Mouse (Mus musculus): ENCODE measurements around the gene Fhad1.
"Not testable (repeated sequence)": the region's sequence is repeated elsewhere in the genome, so short reads cannot be mapped to it uniquely, and the experiment has no call there.

Fhad1 gene

GRCm38 (mm10) chr4:142014659-142015608, at the start of gene Fhad1:
Fhad1 (minus strand) TSS chr4:142015082.
- in situ Hi-C loops (cut with MboI) = no loop called here

DNA sequence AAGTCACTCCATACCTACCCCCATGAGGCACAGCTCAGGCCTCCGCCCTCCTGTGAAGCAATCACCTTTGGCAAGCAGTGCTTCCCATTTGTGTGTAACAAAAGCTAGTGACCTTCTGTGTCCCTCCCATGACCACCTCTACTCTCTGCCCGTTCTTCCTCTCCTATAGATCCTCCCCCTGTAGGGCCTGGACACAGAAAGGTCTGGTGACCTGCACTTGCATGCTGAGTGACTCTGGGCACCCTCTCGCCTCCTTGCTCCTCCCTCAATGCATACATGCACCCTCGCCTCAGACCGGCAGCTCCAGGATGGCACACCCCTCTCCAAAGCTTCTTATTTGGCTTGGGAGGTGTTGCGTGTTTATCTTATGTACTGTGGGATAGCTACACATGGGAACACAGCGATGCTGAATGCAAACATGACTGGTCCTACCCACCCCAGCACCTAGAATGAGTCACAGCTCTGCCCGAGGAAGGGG, 48.2 kb upstream of the Fhad1 start:
- in situ Hi-C loops (cut with MboI) = no loop called here

DNA sequence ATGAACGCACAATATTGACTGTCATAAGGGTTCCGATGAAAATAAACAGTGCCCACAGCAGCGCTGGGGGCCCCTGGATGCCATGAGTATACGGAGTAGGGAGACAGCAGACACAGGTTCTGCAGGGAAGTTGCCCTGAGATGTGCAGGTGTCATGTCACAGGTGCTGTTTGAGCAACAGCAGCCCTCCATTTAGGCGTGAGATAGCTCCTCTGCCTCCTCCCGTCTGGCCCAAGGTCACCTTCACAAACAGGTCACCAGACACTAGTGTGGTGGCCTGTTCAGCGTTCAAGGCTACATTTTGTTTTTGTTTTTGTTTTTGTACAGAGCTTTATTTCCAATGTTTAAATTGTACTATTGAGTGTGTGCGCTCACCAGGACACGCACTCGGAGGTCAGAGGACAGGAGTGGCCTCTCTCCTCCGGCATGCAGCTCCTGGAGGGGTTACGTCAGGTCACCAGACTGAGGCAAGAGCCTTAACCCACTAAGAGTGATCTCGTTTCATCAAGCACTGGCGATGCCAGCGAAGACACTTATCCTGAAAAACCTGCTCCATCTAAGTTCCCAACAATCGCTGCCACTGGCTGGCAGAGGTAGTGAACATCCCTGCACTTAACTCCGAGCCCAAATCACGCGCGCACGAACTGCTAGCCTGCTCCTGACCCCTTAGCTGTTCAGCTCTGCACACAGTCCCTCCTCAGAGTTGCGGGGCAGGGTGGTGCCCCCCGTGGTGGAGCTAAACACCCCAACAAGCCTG, 46.8 kb upstream of the Fhad1 start:
- in situ Hi-C loops (cut with MboI) = no loop called here

- in situ Hi-C loops (cut with MboI) = no loop called here
Measured at GRCm38 (mm10) chr4:142060455-142061378, 45.8 kb upstream of the Fhad1 start.

DNA sequence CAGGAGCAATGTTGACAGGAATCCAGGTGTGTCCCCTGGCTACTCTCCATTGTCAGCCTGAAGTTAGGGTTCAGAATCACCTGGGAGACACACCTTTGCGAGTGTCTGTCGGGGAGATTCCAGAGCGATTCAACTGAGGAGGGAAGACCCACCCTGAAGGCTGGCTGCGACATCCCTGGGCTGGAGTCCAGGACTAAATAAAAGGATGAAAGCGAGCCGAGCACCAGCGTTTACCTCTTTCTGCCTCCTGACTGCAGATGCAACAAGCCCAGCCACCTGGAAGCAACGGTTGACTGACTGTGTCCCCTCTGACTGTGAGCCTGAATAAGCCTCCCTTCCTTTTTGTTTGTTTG, 44.9 kb upstream of the Fhad1 start:
- in situ Hi-C loops (cut with MboI) = no loop called here

DNA sequence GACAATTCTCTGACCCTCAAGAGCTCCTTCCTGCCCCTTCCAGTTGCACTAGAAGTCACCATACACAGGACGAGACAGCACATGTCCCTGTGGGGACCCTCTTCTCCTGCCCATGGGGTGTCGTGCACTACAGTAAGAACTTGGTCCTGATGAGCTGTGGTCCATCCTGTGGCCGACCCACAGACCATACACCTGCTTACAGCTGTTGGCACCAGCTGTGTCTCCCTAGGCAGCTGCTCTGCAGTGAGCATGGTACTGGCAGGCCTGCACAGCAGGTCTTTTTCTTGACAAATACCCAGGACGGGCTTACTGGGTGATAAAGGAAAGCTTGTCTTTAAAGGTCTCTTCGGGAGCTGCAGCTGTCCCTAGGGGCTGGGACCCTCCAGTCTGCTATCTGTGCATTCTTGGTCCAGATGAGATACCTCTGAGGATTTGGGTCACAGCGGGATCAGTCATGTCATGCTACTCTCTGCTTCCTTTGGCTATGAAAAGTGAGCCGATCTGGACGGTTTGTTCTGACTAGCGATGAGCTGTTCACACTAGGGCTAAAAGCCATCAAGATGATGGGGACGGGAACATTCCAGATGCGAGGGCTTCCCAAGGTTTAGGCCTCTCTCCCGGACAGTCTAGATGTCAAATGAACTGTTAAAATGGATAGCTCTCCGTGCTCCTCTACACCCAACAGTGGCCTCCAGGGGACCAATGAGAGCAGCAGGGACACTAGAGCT, 44.4 kb upstream of the Fhad1 start:
- in situ Hi-C loops (cut with MboI) = no loop called here

- in situ Hi-C loops (cut with MboI) = no loop called here
Measured at GRCm38 (mm10) chr4:142057529-142058216, 42.8 kb upstream of the Fhad1 start.

GRCm38 (mm10) chr4:142055600-142055999, 40.7 kb upstream of the Fhad1 start:
- in situ Hi-C loops (cut with MboI) = no loop called here

DNA sequence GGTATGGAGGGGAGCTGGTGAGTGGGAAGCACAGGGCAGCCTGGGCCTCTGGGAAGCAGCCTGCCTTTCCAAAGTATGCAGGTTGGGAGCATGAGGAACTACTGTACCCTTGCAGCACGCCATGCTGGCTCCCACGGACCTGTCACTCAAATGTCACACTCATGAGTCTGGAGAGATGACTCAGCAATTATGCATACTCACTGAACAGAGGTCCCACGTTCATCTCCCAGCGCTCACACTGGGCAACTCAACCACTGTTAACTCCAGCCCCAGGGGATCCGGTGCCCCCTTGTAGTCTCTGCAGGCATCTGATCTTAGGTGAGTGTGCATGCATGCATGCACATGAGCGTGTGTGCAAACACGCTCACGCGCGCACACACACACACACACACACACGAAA, 39.7 kb upstream of the Fhad1 start:
- in situ Hi-C loops (cut with MboI) = no loop called here

DNA sequence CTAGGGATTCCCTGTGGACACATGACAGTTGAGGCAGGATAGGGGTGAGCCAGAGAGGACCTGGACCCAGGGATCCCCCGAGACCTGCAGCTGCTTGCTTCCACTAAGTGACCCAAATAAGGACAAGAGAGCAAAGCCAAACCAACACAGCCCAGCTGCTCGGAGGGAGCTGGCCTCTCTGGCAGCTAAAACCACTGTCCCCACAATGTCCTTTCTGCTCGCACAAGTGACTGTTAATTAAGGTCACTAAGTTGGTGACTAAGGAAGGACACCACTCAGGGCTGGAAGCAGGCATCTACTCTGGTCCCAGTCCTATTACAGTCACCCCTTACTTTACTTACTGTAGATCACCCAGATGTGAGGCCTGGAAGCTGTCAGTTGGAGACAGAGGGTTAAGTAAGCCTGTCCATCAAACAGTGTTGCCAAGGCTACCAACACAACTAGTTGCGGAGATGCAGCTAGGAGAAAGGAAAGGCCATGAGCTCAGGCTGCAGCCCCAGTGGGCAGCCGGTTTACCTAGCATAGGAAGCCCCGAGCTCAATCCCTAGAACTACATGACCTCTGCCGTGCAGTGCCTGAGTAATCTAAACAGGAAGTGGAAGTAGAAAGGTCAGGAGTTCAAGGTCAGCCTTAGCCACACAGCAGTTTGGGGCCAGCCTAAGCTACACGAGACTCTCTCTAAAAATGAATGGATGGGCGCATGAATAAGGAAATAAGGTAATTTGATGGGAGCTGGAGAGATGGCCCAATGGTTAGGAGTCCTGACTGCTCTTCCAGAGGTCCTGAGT, 39.0 kb upstream of the Fhad1 start:
- in situ Hi-C loops (cut with MboI) = no loop called here

DNA sequence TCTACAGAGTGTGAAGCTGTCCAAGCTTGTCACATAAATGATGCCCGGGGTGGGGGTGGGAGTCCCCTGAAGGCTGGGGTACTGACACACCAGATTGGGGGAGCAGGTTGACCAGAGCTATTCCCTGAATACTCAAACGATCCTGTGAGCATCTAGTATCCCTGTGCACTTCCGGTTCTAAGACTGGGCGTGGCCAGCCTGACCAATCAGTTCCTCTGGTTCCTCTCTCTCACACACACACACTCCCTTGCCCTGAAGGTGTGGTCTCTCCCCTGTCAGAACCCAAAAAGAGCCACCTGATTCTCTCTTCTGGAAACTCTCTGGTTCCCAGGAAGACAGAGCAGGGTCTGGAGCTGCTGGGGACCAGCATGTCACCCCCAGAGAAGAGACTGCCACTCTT, 38.4 kb upstream of the Fhad1 start:
- in situ Hi-C loops (cut with MboI) = no loop called here

- in situ Hi-C loops (cut with MboI) = no loop called here
Measured at GRCm38 (mm10) chr4:142052391-142053132, 37.7 kb upstream of the Fhad1 start.

DNA sequence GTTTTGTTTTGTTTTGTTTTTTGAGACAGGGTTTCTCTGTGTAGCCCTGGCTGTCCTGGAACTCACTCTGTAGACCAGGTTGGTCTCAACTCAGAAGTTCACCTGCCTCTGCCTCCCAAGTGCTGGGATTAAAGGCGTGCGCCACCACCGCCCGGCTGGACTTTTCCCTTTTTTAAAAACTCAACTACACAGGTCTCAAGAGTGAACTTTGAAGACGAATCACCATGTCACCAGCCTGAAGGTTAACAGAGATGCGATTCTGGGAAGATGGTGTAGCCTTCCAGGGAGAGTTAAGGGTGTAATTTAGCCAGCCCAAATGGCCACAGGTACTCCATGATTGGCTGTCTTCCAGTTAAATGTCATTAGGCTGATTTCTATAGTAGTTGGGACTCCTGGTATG, 37.0 kb upstream of the Fhad1 start:
- in situ Hi-C loops (cut with MboI) = not testable (repeated sequence)

DNA sequence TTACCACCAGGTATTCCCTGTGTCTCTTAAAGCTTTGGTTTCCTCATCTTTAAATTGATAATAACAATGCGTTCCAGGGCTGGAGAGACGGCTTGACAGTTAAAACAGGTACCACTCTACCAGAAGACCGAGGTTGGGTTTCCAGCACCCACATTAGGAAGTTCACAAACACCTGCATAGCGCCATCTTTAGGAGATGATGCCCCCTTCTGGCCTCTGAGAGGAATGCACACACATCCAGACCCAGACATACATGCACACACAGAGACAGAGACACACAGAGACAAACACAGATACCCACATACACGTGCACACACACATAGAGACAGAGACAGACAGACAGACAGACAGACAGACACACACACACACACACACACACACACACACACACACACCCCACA, 35.1 kb upstream of the Fhad1 start:
- in situ Hi-C loops (cut with MboI) = no loop called here

DNA sequence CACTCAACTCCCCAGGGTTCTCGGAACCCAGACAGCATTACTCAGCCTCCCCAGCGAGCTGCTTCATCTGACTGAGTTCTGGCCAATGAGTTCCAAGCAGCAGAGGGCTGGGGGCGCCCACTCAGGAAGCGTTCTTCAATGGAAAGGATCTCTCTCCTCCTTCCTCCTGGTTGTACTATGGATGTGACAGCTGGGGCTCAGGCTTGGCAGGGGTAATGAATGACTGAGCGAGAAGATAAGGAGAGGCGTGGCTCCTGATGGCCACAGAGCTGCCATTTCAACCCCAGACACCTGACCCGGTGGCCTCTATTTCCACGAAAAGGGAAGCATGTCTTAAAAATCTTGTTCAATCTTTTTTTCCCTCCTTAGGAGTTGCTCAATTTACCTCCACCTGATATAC, 33.5 kb upstream of the Fhad1 start:
- in situ Hi-C loops (cut with MboI) = no loop called here

DNA sequence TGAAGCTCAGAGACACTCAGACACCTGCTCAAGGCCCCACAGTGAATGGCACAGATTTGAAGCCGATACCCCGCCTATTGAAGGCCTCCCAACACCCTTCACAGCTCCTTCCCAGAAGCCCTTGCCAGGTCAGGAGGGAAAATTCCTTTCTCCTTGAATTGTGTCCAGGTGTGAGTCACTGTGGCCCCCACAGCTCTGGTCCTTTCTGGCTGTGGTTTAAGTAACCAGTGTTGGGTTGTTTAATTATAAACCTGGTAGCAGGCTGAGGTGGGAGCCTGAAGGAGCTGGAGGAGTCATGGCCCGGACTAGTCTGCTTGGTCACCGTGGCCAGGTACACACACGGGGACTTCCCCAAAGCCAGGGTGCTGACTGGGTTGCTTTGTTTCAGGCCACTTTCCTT, 32.1 kb upstream of the Fhad1 start:
- in situ Hi-C loops (cut with MboI) = no loop called here

- in situ Hi-C loops (cut with MboI) = no loop called here
Measured at GRCm38 (mm10) chr4:142046496-142046895, 31.6 kb upstream of the Fhad1 start.

DNA sequence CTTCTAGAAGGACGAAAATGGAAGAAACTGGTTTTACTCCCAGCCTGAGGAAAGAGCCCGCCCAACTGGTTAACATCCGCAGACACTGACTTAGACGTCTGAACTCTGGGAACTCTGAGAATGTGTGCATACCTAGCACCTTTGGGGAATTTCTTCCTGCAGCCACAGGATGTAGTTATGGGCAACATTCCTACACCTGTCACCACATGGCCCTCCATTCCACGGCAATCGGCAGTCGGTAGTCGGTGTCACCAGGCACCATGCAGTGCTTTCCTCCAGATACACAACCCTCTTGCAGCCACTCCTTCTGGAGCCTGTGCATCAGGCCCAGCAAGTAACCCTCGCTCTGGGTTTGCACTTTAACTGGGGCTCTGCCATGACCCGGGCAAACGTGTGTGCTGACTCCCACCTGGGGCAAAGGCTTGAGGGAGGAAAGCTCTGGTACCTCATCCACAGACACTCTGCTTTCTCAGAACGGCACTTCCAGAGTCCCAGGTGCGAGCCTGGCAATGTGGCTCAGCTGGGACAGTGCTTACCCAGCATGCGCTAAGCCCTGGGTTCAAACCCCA, 30.8 kb upstream of the Fhad1 start:
- in situ Hi-C loops (cut with MboI) = no loop called here

GRCm38 (mm10) chr4:142044452-142044851, 29.6 kb upstream of the Fhad1 start:
- in situ Hi-C loops (cut with MboI) = no loop called here
